Mouse (Mus musculus): ENCODE measurements around the gene Bmper. TPM values are rescaled to one million over a fixed set of nuclear protein-coding genes. Genes with fewer than 3 reads are reported as not detected.

The Bmper gene
- total RNA-seq, 2 experiments from 2014 or later = 3.5 to 4.3 TPM

DNA sequence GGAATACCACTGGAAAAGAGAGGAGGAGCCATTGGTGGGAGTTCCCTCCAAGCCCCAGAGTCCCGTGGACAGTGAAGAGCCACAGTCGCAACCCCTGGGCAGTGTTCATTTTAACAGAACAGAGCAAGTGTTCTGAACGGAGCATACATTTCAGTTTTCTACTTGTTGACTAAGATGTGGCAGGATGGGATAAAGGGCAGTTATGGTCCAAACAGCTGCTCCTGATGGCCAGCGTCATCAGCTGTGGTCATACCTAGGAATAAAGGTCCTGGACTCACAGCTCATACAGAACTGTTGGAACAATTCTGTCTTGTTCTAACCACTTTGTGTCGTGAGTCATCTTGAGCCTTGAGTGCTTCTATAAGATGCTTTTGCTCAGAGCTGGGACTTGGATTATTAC lies 265.4 kb downstream of the Bmper start:
- no peak for DNase-seq
- intact Hi-C loops (cut with DNase I) = no loop called here

DNA sequence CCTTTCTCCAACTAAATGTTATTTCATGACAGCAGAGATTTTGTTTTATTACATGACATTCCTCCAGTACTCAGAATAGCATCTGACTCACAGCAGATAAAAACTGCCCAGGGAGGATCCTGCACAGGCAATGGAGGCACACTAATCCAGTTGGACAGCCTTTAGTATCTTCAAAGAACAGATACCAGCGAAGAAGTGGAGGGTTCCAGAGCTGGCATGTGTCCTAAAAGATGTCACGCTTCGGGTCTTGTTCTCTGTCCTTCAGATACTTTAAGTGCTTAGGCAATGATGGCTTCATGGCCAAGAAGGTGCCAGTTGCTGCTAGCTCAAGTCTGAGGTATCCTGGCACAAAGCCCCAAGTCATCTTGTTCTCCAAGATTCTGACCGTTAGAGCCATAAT lies 272.5 kb downstream of the Bmper start:
- intact Hi-C loops (cut with DNase I) = no loop called here
- DNase-seq = no peak

DNA sequence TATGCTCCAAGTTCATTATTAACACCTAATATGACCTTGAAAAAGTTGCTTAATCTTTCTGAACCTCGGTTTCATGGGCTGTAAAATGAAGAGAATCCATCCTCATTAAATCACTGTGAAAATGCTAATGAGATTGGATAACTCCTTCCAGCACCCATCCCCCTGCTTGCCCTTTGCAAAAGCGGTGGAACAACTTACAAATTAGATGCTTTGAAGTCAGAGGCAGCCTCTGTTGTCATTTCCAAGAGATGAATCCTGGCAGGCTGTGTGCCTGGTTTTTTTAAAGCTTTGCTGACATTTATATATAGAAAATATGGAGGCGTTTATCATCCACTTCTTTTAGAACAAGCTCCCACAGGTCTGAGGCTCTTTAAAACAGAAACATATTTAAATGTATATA lies 274.8 kb downstream of the Bmper start:
- intact Hi-C loops (cut with DNase I) = no loop called here
- no peak for DNase-seq

DNA sequence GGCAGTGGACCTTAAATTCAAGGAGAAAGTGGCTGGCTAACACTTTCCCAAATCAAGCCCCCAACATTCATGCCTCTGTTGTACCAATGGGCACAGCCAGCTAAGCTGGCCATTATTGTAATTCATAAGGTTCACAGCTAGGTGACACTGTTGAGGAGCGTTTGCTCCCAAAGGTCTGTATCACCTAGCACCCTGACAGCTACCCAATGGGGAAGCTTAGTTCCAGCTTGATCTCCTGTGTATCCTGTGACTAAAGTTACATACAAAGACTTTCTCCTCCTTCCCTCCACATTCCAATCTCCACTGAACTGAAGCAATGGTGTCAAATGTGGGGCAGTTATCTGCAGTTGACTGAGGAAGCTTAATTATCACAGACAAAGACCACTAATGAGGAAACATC lies 311.0 kb downstream of the Bmper start:
- DNase-seq = no peak
- intact Hi-C loops (cut with DNase I) = no loop called here

All from heart, postnatal 10 days (tissue).